Mouse (Mus musculus) hindbrain, embryonic 15.5 days (tissue): Measurements from ENCODE around the gene Defb48. TPM values are rescaled to one million over a fixed set of nuclear protein-coding genes. Genes with fewer than 3 reads are reported as not detected.

Experiments used
- ATAC-seq: fragments of 200-750 bp; cut with Nextera tagmentation; 2 replicates; pipeline ENCODE4 v1.8.0; 2017; ENCODE audit warnings: low read depth, moderate number of reproducible peaks, moderate TSS enrichment; ENCODE audit not compliant: low FRiP score
- H3K27ac ChIP-seq: fragments of 300-500 bp; sonication (generic); replicated peaks from 2 replicates; pipeline ENCODE4 v1.5.1; 2015; ENCODE audit warnings: mild to moderate bottlenecking, inconsistent platforms
- H3K27me3 ChIP-seq: fragments of 300-500 bp; sonication (generic); 2 replicates; pipeline ENCODE4 v1.6.1; 2015; ENCODE audit warnings: control low read depth, inconsistent platforms
- H3K36me3 ChIP-seq: fragments of 300-500 bp; sonication (generic); 2 replicates; pipeline ENCODE4 v1.6.1; 2015; ENCODE audit warnings: control low read depth, inconsistent platforms
- H3K4me1 ChIP-seq: fragments of 300-500 bp; sonication (generic); replicated peaks from 2 replicates; pipeline ENCODE4 v1.6.1; 2015; ENCODE audit warnings: control low read depth, inconsistent platforms
- H3K4me2 ChIP-seq: fragments of 300-500 bp; sonication (generic); 2 replicates; pipeline ENCODE4 v1.6.1; 2015; ENCODE audit warnings: moderate library complexity, mild to moderate bottlenecking, inconsistent platforms
- H3K4me3 ChIP-seq: fragments of 300-500 bp; sonication (generic); 2 replicates; pipeline ENCODE4 v1.5.1; 2015; ENCODE audit warnings: mild to moderate bottlenecking, inconsistent platforms
- H3K9ac ChIP-seq: fragments of 300-500 bp; sonication (generic); 2 replicates; pipeline ENCODE4 v1.6.1; 2015; ENCODE audit warnings: inconsistent platforms
- H3K9me3 ChIP-seq: fragments of 300-500 bp; sonication (generic); 2 replicates; pipeline ENCODE4 v1.6.1; 2016; ENCODE audit warnings: control low read depth, inconsistent platforms
- WGBS: fragments of 180-500 bp; shearing (Covaris S2); methylation state at CpG from one replicate; pipeline ENCODE4 v1.1.7; 2015; 5-methylcytosine and 5-hydroxymethylcytosine counted together
- polyA plus RNA-seq: library from polyadenylated mRNA; unstranded; fragments of >200 nt; fragmentation: Nextera tagmentation; extraction: Ambion mirVana; gene quantifications from 2 replicates; pipeline ENCODE4 v1.2.1, GENCODE M21; 2015

The Defb48 gene
- polyA plus RNA-seq, 1 experiment from 2014 or later: not detected

DNA sequence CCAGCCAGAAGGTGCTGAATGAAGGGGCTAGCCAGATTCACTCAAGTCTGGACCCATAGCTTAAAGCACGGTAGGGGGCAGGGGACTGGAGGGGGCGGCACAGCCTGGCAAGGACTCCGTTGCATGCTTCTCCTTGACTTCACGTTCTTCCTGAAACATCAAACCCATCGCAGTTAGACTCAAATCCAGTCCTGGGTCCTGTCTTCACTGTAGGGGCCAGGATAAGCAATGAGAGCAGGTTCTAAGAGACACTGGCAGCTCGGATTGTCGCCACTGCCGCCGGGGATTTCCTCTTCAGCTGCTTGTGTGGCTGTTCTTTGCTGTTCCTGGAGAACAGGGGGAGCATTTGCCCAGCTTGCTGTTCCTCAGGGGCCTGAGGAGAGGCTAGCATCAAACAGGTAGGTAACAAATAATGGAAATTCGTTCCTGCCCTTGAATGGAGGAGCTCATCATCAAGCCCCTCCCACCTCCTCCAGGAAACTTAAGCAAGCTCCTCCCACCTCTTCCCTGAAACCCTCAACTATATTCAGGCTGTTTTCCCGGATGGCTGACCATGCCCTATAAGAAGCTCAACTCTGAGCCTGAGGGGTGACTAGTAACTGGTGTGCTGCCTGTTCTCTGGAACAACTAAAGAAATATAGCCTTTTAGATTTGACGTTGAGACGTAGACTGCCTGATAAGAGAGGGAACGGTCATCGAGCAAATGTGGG is 18.3 kb downstream of the Defb48 start:
- H3K27ac ChIP-seq: 0 out of 2 replicates have a peak overlapping the region, but pooled peaks have one; percentile 31
- ATAC-seq: peak; percentile 25; the same call in 1 of the 2 replicates
- no peaks in the 10 kb centered on the region for H3K9me3 ChIP-seq
- H3K9ac ChIP-seq: no peak overlapping the region
- peaks cover 13% of the 10 kb centered on the region for H3K4me1 ChIP-seq
- peak overlapping the region; percentile 24 for H3K4me3 ChIP-seq
- no peaks in the 10 kb centered on the region for H3K36me3 ChIP-seq
- 29% methylated on average over 15 of the region's 15 CpGs for WGBS
- H3K27me3 ChIP-seq: no peaks in the 10 kb centered on the region
- H3K4me2 ChIP-seq: peak overlapping the region; percentile 49

DNA sequence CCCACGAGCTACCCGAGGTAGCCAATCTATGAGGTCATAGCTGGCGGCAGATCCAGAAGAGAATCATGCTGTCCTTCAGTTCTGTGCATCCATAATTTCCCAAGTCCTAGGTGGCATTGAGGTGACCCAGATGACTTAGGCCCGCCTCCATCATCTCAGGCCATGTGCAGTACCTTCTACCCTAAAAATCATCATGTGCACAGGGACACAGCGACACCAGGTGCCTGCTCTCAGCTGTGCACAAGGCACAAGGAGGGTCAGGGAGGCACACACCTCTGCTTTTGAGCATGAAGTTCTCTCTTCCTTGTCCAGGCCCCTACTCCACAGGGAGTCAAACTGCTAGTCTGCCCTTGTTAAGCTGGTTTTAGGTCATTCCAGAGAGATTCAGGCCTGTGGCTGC is 19.0 kb downstream of the Defb48 start:
- Histone ChIP-seq H3K9me3 (no peaks in the 10 kb centered on the region), H3K36me3 (no peaks in the 10 kb centered on the region), H3K4me3 (no peak overlapping the region), H3K27me3 (no peaks in the 10 kb centered on the region), H3K27ac (no peak overlapping the region), H3K9ac (no peak overlapping the region), H3K4me1 (peaks cover 13% of the 10 kb centered on the region), H3K4me2 (peak overlapping the region; percentile 49)
- 0 out of 2 replicates have a peak, but pooled peaks have one; percentile 42 for ATAC-seq
- 87% methylated on average over 5 of the region's 5 CpGs for WGBS

DNA sequence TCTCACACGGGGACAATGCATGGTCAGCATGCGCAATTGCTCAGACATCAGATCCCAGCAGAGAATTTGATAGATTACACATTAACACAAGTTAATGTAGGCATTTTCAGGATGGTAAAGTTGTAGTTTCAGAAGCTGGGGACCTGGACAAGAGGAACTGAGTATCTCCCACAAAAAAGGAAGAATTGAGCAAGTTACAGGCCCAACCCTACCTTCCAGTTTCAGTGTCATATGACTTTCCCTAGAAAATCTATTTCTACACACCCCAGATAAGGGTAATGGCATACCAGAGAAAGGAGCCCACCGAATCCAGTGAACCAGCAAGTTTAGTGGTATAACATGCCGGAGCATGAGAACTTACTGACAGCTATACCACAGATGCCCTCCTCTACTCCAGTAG is 20.7 kb downstream of the Defb48 start:
- Histone ChIP-seq H3K27me3 (no peaks in the 10 kb centered on the region), H3K27ac (no peak overlapping the region), H3K4me1 (peaks cover 13% of the 10 kb centered on the region), H3K9ac (no peak overlapping the region), H3K4me2 (no peak overlapping the region), H3K4me3 (no peak overlapping the region), H3K36me3 (peaks cover 5% of the 10 kb centered on the region; the same call in 1 of the 2 replicates), H3K9me3 (no peaks in the 10 kb centered on the region)
- WGBS: 82% methylated on average over 4 of the region's 4 CpGs
- no peak for ATAC-seq

DNA sequence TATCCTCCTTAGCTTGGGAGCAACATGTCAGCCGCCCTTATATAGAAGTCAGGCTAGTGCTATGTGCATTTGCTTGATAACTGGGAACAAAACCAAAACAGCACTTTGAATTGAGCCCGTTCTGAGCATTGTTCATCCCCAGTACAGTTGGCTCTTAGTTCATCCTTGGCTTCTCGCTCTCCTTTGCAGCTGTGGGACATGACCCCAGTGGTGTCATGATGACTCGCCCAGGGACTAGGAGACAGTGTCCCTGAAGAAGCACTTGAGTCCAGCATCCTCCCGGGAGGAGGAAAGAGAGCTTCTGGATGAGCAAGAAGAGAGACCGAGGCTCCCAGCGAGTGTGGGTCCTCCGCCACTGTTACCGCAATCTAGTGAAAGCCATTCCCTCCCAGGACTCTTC is 28.2 kb downstream of the Defb48 start:
- 90% methylated on average over 9 of the region's 9 CpGs for WGBS
- no peaks in the 10 kb centered on the region for H3K9me3 ChIP-seq
- H3K4me2 ChIP-seq: no peak overlapping the region
- H3K27ac ChIP-seq: no peak overlapping the region
- no peak for ATAC-seq
- H3K4me1 ChIP-seq: no peaks in the 10 kb centered on the region
- no peaks in the 10 kb centered on the region for H3K27me3 ChIP-seq
- peaks cover 37% of the 10 kb centered on the region; the same call in 1 of the 2 replicates for H3K36me3 ChIP-seq
- H3K9ac ChIP-seq: no peak overlapping the region
- no peak overlapping the region for H3K4me3 ChIP-seq

DNA sequence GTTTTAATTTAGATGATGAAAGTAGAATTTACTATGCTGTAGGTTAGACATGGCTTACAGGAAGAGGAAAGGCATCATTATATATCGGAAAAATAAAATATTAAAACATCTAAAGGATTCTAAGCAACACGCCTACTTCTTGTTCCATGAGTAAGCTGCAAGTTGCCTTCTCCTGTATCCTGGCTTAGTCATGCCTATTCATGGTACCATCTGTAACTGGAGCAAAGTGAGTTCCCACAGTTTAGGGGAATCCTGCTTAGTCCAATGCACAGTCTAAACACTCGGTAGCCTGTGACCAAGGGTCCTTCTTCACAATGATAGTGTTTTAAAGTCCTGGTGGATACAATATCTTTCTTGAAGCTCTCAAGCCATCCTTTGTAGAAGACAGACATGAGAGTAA is 37.5 kb downstream of the Defb48 start:
- peaks cover 12% of the 10 kb centered on the region; the same call in 1 of the 2 replicates for H3K36me3 ChIP-seq

DNA sequence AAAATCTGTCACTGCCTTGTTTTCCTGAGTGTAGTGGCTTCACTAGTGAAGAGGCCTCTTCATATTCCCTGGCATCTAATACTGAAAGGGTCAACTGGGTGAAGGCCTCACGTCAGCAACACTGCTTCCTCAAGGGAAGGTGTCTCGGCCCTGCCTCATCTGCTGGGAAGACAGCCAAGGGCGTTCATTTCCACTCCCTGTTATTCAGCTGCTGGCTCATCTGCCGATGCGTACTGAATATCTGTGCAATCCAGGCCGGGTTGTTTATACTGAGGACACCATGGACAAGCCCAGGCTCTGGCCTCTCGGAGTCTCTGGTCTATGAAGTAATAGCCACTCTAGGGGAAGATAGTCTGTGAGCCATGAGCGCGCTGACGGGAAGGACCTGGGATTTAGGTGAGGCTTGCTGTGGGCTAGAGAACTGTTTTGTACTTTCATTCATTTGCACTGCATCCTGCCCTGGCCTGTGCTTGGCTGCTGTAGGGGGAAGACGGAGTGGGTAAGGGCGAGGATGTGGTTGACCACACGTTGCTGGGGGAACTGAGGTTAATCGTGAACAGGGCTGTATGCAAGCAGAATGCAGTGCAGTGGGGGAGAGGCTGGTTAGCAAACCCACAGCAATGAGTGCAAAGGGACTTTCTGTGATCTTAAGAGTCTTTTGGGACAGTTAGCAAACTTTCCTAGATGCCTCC is 43.8 kb downstream of the Defb48 start:
- Histone ChIP-seq H3K27me3 (no peaks in the 10 kb centered on the region), H3K36me3 (peaks cover 6% of the 10 kb centered on the region; the same call in 1 of the 2 replicates), H3K4me3 (no peak overlapping the region), H3K9ac (no peak overlapping the region), H3K9me3 (no peaks in the 10 kb centered on the region; the same call in 1 of the 2 replicates), H3K4me2 (no peak overlapping the region), H3K27ac (no peak overlapping the region), H3K4me1 (no peaks in the 10 kb centered on the region)
- ATAC-seq: no peak
- 75% methylated on average over 14 of the region's 14 CpGs for WGBS

More for the DNA sequence above, 37.5 kb downstream of the Defb48 start:
- Histone ChIP-seq H3K27ac (no peak overlapping the region), H3K9ac (no peak overlapping the region), H3K4me2 (no peak overlapping the region), H3K4me1 (no peaks in the 10 kb centered on the region), H3K4me3 (no peak overlapping the region), H3K9me3 (no peaks in the 10 kb centered on the region; the same call in 1 of the 2 replicates), H3K27me3 (no peaks in the 10 kb centered on the region)
- 97% methylated on average over 3 of the region's 3 CpGs for WGBS
- ATAC-seq: no peak

DNA sequence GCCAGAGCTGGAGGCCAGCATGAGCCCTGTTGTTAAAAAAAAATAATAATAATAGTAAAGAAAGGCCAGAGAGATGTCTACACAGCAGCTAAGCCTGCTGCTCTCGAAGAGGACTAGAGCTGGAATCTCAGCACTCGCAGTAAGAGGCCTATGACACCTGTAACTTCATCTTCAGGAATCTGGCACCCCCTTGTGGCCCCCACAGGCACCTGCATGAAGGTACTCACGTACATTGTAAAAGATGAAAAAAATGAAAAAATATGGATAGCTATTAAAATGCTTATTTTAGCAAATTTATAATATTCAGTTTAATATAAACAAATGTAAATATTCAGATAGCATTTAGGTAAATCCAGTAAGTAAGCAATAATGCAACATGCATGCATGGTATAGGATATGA is 44.9 kb downstream of the Defb48 start:
- H3K9me3 ChIP-seq: no peaks in the 10 kb centered on the region; the same call in 1 of the 2 replicates
- no peak overlapping the region for H3K27ac ChIP-seq
- H3K9ac ChIP-seq: no peak overlapping the region
- over 99% methylated on average over 3 of the region's 3 CpGs for WGBS
- no peak for ATAC-seq
- H3K27me3 ChIP-seq: no peaks in the 10 kb centered on the region
- peaks cover 3% of the 10 kb centered on the region; the same call in 1 of the 2 replicates for H3K36me3 ChIP-seq
- no peaks in the 10 kb centered on the region for H3K4me1 ChIP-seq
- no peak overlapping the region for H3K4me2 ChIP-seq
- no peak overlapping the region for H3K4me3 ChIP-seq

DNA sequence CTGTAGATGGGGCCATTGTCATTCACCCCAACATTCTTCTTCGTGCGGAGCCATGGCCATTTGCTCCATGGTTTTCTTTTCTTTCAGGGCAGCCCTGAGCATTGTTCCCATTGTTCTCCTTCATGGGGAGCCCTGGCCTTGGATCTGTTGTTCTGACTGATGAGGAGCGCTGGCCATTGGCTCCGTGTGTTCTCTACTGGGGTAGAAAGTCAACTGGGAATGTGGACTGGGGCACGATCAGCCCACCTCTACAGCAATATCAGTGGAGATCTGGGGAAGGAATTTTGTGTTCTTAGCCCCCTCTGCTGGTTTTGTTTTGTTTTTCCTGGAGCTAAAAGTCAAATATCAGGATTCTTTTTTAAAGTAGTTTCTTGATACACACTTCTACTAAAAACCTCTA is 46.6 kb downstream of the Defb48 start:
- no peaks in the 10 kb centered on the region for H3K4me1 ChIP-seq
- peak; percentile 63; the same call in 1 of the 2 replicates for ATAC-seq
- 28% methylated on average over 5 of the region's 5 CpGs for WGBS
- no peak overlapping the region for H3K27ac ChIP-seq
- no peak overlapping the region for H3K4me3 ChIP-seq
- H3K36me3 ChIP-seq: no peaks in the 10 kb centered on the region
- no peaks in the 10 kb centered on the region for H3K27me3 ChIP-seq
- H3K4me2 ChIP-seq: no peak overlapping the region
- no peaks in the 10 kb centered on the region; the same call in 1 of the 2 replicates for H3K9me3 ChIP-seq
- no peak overlapping the region for H3K9ac ChIP-seq

DNA sequence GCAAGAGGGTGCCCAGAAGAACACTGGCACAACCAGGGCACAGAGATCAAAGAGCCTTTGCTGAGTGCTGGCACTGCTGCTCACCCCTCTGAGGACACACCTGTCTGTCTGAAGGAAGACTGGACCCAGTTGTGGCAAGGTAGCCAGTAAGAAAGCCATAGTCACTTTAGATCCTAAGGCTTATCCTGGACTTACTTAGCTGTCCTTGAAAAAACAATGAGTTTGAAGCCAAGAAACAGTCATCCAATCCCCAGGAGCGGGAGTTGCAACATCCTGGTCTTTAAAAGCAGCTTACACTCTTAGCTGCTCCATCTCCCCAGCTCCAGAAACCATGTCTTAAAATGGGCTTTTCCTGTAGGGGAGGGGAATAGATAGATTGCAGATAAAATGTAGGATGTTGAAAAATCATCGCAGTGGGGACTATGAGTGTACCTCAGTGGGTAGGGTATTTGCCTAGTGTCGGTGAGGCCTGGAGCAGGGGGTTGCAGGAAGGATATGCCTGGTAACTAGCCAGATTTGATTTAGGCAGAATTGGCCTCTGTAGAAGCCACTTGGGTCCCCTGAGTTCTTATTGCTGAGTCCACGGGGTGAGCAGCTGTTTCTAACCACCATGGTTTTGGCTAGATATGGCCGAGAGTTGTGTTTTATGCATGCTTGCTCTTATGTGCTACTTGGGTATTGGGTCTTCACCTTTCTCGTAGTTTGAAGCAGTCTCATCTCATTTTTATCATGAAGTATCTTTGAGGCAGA is 47.5 kb downstream of the Defb48 start:
- Histone ChIP-seq H3K4me3 (no peak overlapping the region), H3K27ac (no peak overlapping the region), H3K36me3 (no peaks in the 10 kb centered on the region), H3K4me2 (no peak overlapping the region), H3K4me1 (no peaks in the 10 kb centered on the region), H3K9ac (no peak overlapping the region), H3K27me3 (no peaks in the 10 kb centered on the region), H3K9me3 (no peaks in the 10 kb centered on the region)
- 85% methylated on average over 6 of the region's 6 CpGs for WGBS
- no peak for ATAC-seq

DNA sequence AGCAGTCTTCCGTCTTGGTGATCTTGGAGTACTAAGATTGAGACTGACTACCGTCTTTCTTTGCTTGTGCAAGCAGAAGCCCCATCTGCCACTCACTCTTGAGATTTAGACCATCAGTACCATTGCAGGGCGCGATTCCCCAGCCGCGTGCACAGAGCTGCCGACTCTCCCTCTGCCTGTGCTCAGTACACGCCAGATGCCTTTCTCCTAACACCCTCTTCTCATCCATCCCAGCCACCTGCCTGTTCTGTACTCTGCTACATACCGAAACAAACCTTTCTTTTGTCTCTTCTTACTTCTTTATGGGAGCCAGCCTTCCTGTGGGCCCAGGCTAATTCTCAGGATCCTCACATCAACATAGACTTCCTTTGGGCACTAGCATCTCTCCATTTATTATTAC is 48.9 kb downstream of the Defb48 start:
- no peak overlapping the region for H3K4me3 ChIP-seq
- WGBS: 68% methylated on average over 9 of the region's 9 CpGs
- no peaks in the 10 kb centered on the region for H3K27me3 ChIP-seq
- no peak for ATAC-seq
- H3K27ac ChIP-seq: no peak overlapping the region
- no peaks in the 10 kb centered on the region for H3K9me3 ChIP-seq
- no peaks in the 10 kb centered on the region for H3K36me3 ChIP-seq
- no peak overlapping the region for H3K9ac ChIP-seq
- no peaks in the 10 kb centered on the region for H3K4me1 ChIP-seq
- no peak overlapping the region for H3K4me2 ChIP-seq

DNA sequence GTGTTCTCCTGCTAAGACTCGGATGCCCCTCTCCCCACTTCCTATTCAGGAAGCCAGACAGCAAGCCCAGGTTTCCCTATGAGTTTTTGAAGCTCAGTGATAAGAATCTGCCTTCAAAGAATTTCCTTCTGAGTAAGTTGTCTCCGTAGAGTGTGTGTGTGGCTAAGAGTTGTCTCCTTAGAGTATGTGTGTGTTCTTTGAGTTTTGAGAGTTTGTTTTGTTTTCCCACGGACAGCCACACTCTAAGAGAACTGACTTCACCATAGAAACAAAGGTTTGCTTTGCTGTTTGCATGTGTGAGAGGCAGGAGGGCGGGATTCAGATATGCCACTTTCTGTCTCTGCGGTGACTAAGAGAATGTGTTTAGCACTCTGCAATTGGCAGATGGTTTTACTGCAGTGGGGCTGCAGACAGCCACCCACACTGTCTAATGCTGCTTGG is 56.2 kb downstream of the Defb48 start:
- WGBS: 65% methylated on average over 5 of the region's 5 CpGs
- Histone ChIP-seq H3K27me3 (no peaks in the 10 kb centered on the region), H3K9me3 (no peaks in the 10 kb centered on the region), H3K9ac (no peak overlapping the region), H3K4me3 (no peak overlapping the region), H3K4me1 (no peaks in the 10 kb centered on the region), H3K4me2 (no peak overlapping the region), H3K36me3 (no peaks in the 10 kb centered on the region), H3K27ac (peak overlapping the region; percentile 7)
- no peak for ATAC-seq
